Mouse (Mus musculus): Measurements from ENCODE around the gene Shb.

GRCm38 (mm10) chr4:45526175-45526574 lies 6.1 kb downstream of the Shb start:
- TF ChIP-seq POLR2A (IDR thresholded peaks at IDR 0.05; ENCODE audit: low read depth, low read length) (no peak), CTCF (IDR thresholded peaks at IDR 0.05; ENCODE audit: borderline replicate concordance, insufficient read depth, low read length) (no peak)

Data from embryonic fibroblast, embryonic 13.5 days (primary cell).